Mouse (Mus musculus) layer of hippocampus, adult 6 months (tissue): ENCODE data around the gene Olfr1402. TPM values are rescaled to one million over a fixed set of nuclear protein-coding genes. Genes with fewer than 3 reads are reported as not detected.

Source experiments
- long read RNA-seq, 2 experiments: library from polyadenylated mRNA; unstranded; transcript quantifications; one replicate each; pipeline ENCODE4 v2.0.0; 2019 to 2020
- polyA plus RNA-seq: library from polyadenylated mRNA; unstranded; fragments of <200 nt; fragmentation: Nextera tagmentation; gene quantifications from 2 replicates; pipeline ENCODE4 v1.2.3, GENCODE M21; 2021

The Olfr1402 gene
- not detected in 2 replicates for polyA plus RNA-seq
- long read RNA-seq, experiment 1, result 0 reads
- long read RNA-seq, experiment 2, result 0 reads

GRCm38 (mm10) chr3:97421920-97422319 lies at the start of gene Olfr1402:
TSS of gene Olfr1402 (minus strand) at chr3:97422020.

Other genes with a start within 250 kb of the Olfr1402 start
- 29.2 and 38.4 TPM in 2 replicates for gene Bcl9, start 124.1 kb downstream of the Olfr1402 start, polyA plus RNA-seq
- gene Chd1l, start 188.2 kb upstream of the Olfr1402 start, polyA plus RNA-seq, result 6.4 and 6.6 TPM in 2 replicates
- gene Fmo5, start 206.8 kb upstream of the Olfr1402 start, polyA plus RNA-seq, result 4.2 and 4.4 TPM in 2 replicates
- 3.8 and 5.0 TPM in 2 replicates for gene Prkab2, start 236.2 kb upstream of the Olfr1402 start, polyA plus RNA-seq